Comparison of ENCODE assay signal across 7 mouse cellular contexts in the genomic region with DNA sequence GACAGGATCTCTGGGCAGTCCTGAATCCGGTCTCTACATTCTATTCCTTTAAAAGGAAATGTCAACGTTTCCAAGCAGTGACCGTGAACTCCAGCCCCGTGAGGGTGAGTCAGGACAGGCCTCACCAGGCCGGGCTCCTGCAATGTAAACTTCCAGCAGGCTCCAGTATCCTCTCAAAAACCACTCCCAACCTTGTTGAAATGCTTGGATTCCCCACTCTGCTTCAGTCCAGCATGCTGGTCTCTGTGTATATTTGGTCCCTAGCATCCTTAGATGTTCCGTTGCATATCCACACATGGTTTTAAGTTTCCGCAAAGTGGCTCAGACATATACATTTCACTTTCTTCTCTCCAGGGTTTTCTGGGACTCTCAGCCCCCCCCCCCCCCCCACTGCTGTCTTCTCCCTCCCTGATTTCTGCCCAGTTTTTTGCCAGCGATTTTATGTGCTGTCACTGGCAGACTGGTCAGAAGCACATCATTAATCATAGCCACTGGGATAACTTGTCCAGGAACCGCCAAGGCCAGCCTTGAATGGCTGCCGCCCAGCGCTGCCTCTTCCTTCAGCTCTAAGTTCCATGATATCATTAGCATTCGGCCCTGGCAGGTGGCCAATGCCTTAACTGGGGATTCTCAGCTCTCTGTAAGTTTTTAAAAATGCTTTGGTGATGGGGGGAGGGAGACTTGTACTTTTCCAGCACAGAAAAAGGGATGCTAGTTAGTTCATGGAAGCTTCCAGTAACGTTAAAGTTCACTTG.
DNase-seq lines count a peak whose midpoint lies in the region; ATAC-seq lines count a peak whose summit lies in the region.

No protein-coding gene starts in this region.

- H3K9me3 ChIP-seq in intestine, embryonic 15.5 days, result no peaks in the 10 kb centered on the region
- H3K9me3 ChIP-seq in liver, embryonic 12.5 days (replicated peaks), result no peaks in the 10 kb centered on the region

- no peak overlapping the region for H3K4me2 ChIP-seq in intestine, embryonic 15.5 days (replicated peaks)
- H3K4me2 ChIP-seq in liver, embryonic 12.5 days, result no peak overlapping the region

- no peaks in the 10 kb centered on the region for H3K36me3 ChIP-seq in intestine, embryonic 15.5 days
- no peaks in the 10 kb centered on the region for H3K36me3 ChIP-seq in liver, embryonic 12.5 days

- no peak overlapping the region for H3K4me3 ChIP-seq in intestine, embryonic 15.5 days (replicated peaks)
- no peak overlapping the region for H3K4me3 ChIP-seq in liver, embryonic 12.5 days

- no peaks in the 10 kb centered on the region for H3K27me3 ChIP-seq in intestine, embryonic 15.5 days (replicated peaks)
- no peaks in the 10 kb centered on the region for H3K27me3 ChIP-seq in liver, embryonic 12.5 days (replicated peaks)

- peak; percentile 96 for DNase-seq in 3T3-L1 (ENCODE audit: low read depth, low spot score)
- DNase-seq in adrenal gland, adult 2 months, result peak; percentile 92
- peak; percentile 86 for DNase-seq in gastrocnemius, postnatal 10 days
- DNase-seq in retina, postnatal 1 day, result peak; percentile 76

- ATAC-seq in intestine, embryonic 15.5 days, result peak; percentile 80
- ATAC-seq in liver, embryonic 12.5 days, result no peak
- no peak for ATAC-seq in erythroblast, adult 5-6 weeks (replicated peaks; ENCODE audit: low FRiP score, poor library complexity, severe bottlenecking)

- WGBS in intestine, embryonic 15.5 days, result 32% methylated on average over 13 of the region's 13 CpGs
- WGBS in liver, embryonic 12.5 days (ENCODE audit: insufficient replicate concordance), result 57% methylated on average over 13 of the region's 13 CpGs

- peak overlapping the region; percentile 80 for H3K27ac ChIP-seq in intestine, embryonic 15.5 days
- H3K27ac ChIP-seq in liver, embryonic 12.5 days, result peak overlapping the region; percentile 32; the same call in 1 of the 2 replicates

- H3K4me1 ChIP-seq in intestine, embryonic 15.5 days (replicated peaks), result peaks cover 16% of the 10 kb centered on the region
- H3K4me1 ChIP-seq in liver, embryonic 12.5 days, result 0 out of 2 replicates have a peak, but pooled peaks cover 3% of the 10 kb centered on the region

- H3K9ac ChIP-seq in intestine, embryonic 15.5 days, result no peak overlapping the region
- H3K9ac ChIP-seq in liver, embryonic 12.5 days, result no peak overlapping the region
